In the genomic region with DNA sequence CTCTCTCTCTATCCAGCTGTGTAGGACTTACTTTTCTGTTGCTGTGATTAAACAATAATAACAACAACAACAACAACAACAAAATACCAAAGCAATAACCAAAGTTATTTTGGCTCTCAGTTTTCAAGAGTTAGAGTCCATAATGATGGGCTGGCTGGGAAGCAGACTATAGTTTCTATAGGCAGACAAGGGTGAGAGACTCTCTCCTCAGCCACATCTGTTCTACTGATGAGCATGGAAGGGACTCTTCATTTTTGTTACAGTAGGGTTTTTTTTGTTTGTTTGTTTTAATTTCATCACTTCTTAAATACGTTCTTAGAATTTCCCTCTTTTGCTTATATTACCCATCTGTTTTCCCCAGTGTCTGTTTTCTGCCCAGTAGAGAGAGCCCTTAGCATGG, we compare ENCODE assay signal across 1 mouse cellular context.
TF ChIP-seq lines count a peak whose summit lies in the region.

No protein-coding gene starts in this region.

TF ChIP-seq in MEL, 35 proteins besides CTCF, POLR2A, EP300 and RAD21 (continued from another document):
- TF ChIP-seq UBTF (IDR thresholded peaks at IDR 0.05; ENCODE audit: borderline replicate concordance, insufficient read depth, low read depth, low read length) (no peak), MAFK (IDR thresholded peaks at IDR 0.05; ENCODE audit: borderline replicate concordance, low read depth, low read length) (no peak), MAZ (IDR thresholded peaks at IDR 0.05; ENCODE audit: low read depth, low read length) (no peak), POLR2AphosphoS5 (IDR thresholded peaks at IDR 0.05; ENCODE audit: borderline replicate concordance, low read depth, low read length) (peak; percentile 85; the same call in 1 of the 2 replicates), SMC3 (IDR thresholded peaks at IDR 0.05; ENCODE audit: low read depth, low read length) (0 out of 2 replicates have a peak, but pooled peaks have one; percentile 7), BHLHE40 (IDR thresholded peaks at IDR 0.05; ENCODE audit: borderline replicate concordance, low read depth, low read length) (no peak)
